14 mouse cellular contexts compared by ENCODE assay signal in the genomic region with DNA sequence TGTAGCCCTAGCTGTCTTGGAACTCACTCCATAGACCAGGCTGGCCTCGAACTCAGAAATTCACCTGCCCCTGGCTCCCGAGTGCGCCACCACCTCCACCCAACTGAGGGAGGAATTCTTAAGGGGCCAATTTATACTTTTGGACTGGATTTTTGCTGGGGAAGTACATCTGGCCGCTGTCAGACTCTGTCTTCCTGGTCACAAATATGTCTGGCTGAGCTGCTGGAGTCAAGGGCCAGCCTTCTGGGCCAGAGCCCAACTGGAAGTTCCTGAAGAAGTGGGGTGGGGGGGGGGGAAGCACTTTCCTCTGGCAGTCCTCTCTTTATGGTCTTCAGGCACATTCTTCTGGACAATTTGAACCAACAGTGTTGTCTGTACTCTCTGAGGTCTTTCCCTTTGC. TPM values are rescaled to one million over a fixed set of nuclear protein-coding genes. Genes with fewer than 3 reads are reported as not detected.
DNase-seq lines count a peak whose midpoint lies in the region; ATAC-seq and TF ChIP-seq lines count a peak whose summit lies in the region.
"Had no signal": no experiment of that assay in that cellular context is flagged by ENCODE, and none has a peak within 500 bp of the region (broad histone marks: within the 10 kb centered on the region; RNA-seq: fewer than 3 reads in every experiment).

No protein-coding gene starts in this region.

- peak; percentile 57 to 67 for DNase-seq in heart, adult 2 months
- no peak for DNase-seq in MEL (ENCODE audit: low read depth, low spot score)
- DNase-seq in heart, postnatal 0 days (ENCODE audit: low spot score) = peak; percentile 41
- no peak for DNase-seq in left cerebral cortex, adult 2 months (ENCODE audit: extremely low spot score in 1 of 2, low spot score in 2 of 2)
- no peak for DNase-seq in cerebellum, adult 11-12 months
- no peak for DNase-seq in frontal cortex, postnatal 10 days (ENCODE audit: low spot score in 2 of 2)
- DNase-seq: left cerebral cortex, postnatal 4 days; right cerebral cortex, postnatal 14 days had no signal

- H3K79me2 ChIP-seq in heart, adult 2 months (replicated peaks; ENCODE audit: control insufficient read depth, insufficient read depth, low read length) = peaks cover under 1% of the 10 kb centered on the region; the same call in 1 of the 2 replicates
- peaks cover 12% of the 10 kb centered on the region for H3K79me2 ChIP-seq in MEL (ENCODE audit: control insufficient read depth, insufficient read depth, low read length, poor library complexity)

- no peak overlapping the region for H3K9ac ChIP-seq in heart, adult 2 months (ENCODE audit: low read depth, low read length)
- H3K9ac ChIP-seq in heart, embryonic 11.5 days (ENCODE audit: low read depth, low read length) = no peak overlapping the region
- no peak overlapping the region for H3K9ac ChIP-seq in MEL (ENCODE audit: control insufficient read depth, low read depth, low read length, poor library complexity, severe bottlenecking)
- H3K9ac ChIP-seq in heart, postnatal 0 days (replicated peaks; ENCODE audit: low read depth, low read length) = no peak overlapping the region
- no peak overlapping the region for H3K9ac ChIP-seq in lung, embryonic 16.5 days (ENCODE audit: low read length)
- H3K9ac ChIP-seq: neural tube, embryonic 12.5 days had no signal

- no peak for TF ChIP-seq POLR2A in heart, adult 2 months (IDR thresholded peaks at IDR 0.05; ENCODE audit: insufficient read depth, low read depth, low read length)
- no peak for TF ChIP-seq POLR2A in MEL (IDR thresholded peaks at IDR 0.05; ENCODE audit: control insufficient read depth in 1 of 2, insufficient read depth in 1 of 2, low read depth in 1 of 2, low read length in 2 of 2, poor library complexity in 1 of 2)

- TF ChIP-seq RAD21 in MEL (IDR thresholded peaks at IDR 0.05; ENCODE audit: low read depth, low read length) = no peak

- H3K4me1 ChIP-seq in heart, adult 2 months (ENCODE audit: control insufficient read depth, insufficient read depth, low read length) = peaks cover 13% of the 10 kb centered on the region
- peaks cover 31% of the 10 kb centered on the region for H3K4me1 ChIP-seq in heart, embryonic 11.5 days (ENCODE audit: control insufficient read depth, insufficient read depth, low read length)
- H3K4me1 ChIP-seq in MEL (ENCODE audit: control insufficient read depth in 1 of 2, insufficient read depth in 2 of 2, low read length in 2 of 2) = peaks cover 14 to 26% of the 10 kb centered on the region in 2 experiments
- H3K4me1 ChIP-seq in heart, postnatal 0 days (ENCODE audit: control insufficient read depth, insufficient read depth) = peaks cover 31% of the 10 kb centered on the region; the same call in 1 of the 2 replicates
- peaks cover 64% of the 10 kb centered on the region for H3K4me1 ChIP-seq in lung, embryonic 16.5 days (replicated peaks; ENCODE audit: control insufficient read depth, insufficient read depth, low read length)

- H3K36me3 ChIP-seq in heart, adult 2 months (ENCODE audit: control insufficient read depth, insufficient read depth, low read length) = peaks cover 6% of the 10 kb centered on the region; the same call in 1 of the 2 replicates
- H3K36me3 ChIP-seq in heart, embryonic 11.5 days (ENCODE audit: control insufficient read depth, insufficient read depth, low read length) = no peaks in the 10 kb centered on the region
- H3K36me3 ChIP-seq in MEL (ENCODE audit: control insufficient read depth in 1 of 2, insufficient read depth in 2 of 2, low read length in 2 of 2) = peaks cover 0 to 19% of the 10 kb centered on the region in 2 experiments; a peak in 2 of 4 replicates
- no peaks in the 10 kb centered on the region for H3K36me3 ChIP-seq in heart, postnatal 0 days (replicated peaks; ENCODE audit: control insufficient read depth, insufficient read depth, low read length)
- no peaks in the 10 kb centered on the region for H3K36me3 ChIP-seq in lung, embryonic 16.5 days (ENCODE audit: control insufficient read depth, insufficient read depth, low read length)
- H3K36me3 ChIP-seq: midbrain, embryonic 10.5 days; neural tube, embryonic 12.5 days had no signal

- intact Hi-C loops in heart, adult 2 months (cut with DNase I) = loop anchor here (5.0 kb wide), 2 partner anchors 39 to 111 kb away; no protein-coding TSS in a partner anchor
- intact Hi-C loops in left cerebral cortex, adult 2 months (cut with DNase I) = loop anchor here (5.0 kb wide), 2 partner anchors 39 to 114 kb away; a partner anchor contains a TSS

- H3K27me3 ChIP-seq in heart, adult 2 months (ENCODE audit: control insufficient read depth, insufficient read depth, low read length) = no peaks in the 10 kb centered on the region
- H3K27me3 ChIP-seq in heart, embryonic 11.5 days (ENCODE audit: control insufficient read depth, insufficient read depth, low read length) = no peaks in the 10 kb centered on the region
- no peaks in the 10 kb centered on the region for H3K27me3 ChIP-seq in MEL (ENCODE audit: control insufficient read depth in 1 of 2, insufficient read depth in 2 of 2, low read length in 2 of 2)
- H3K27me3 ChIP-seq in heart, postnatal 0 days (ENCODE audit: control insufficient read depth, insufficient read depth, low read length) = no peaks in the 10 kb centered on the region
- no peaks in the 10 kb centered on the region for H3K27me3 ChIP-seq in lung, embryonic 16.5 days (ENCODE audit: control insufficient read depth, insufficient read depth, low read depth, low read length)
- H3K27me3 ChIP-seq: neural tube, embryonic 12.5 days had no signal

- no peak overlapping the region for H3K4me3 ChIP-seq in heart, adult 2 months
- H3K4me3 ChIP-seq in heart, embryonic 11.5 days (ENCODE audit: low read depth, low read length) = no peak overlapping the region
- H3K4me3 ChIP-seq in MEL (ENCODE audit: control insufficient read depth in 1 of 2, insufficient read depth in 1 of 2, low read depth in 2 of 2, low read length in 2 of 2) = no peak overlapping the region
- H3K4me3 ChIP-seq in heart, postnatal 0 days (ENCODE audit: low read depth, low read length) = no peak overlapping the region
- H3K4me3 ChIP-seq in lung, embryonic 16.5 days (ENCODE audit: low read length) = no peak overlapping the region
- no peak overlapping the region for H3K4me3 ChIP-seq in left cerebral cortex, adult 2 months
- H3K4me3 ChIP-seq: forebrain, embryonic 10.5 days; midbrain, embryonic 10.5 days; neural tube, embryonic 12.5 days had no signal

- H3K9me3 ChIP-seq in heart, embryonic 11.5 days (replicated peaks; ENCODE audit: control insufficient read depth, low read length) = no peaks in the 10 kb centered on the region
- H3K9me3 ChIP-seq in MEL (replicated peaks; ENCODE audit: insufficient read depth, low read length) = no peaks in the 10 kb centered on the region
- no peaks in the 10 kb centered on the region for H3K9me3 ChIP-seq in heart, postnatal 0 days (replicated peaks; ENCODE audit: control insufficient read depth, low read length)
- no peaks in the 10 kb centered on the region for H3K9me3 ChIP-seq in lung, embryonic 16.5 days (ENCODE audit: control insufficient read depth, low read length)
- H3K9me3 ChIP-seq: forebrain, embryonic 10.5 days; midbrain, embryonic 10.5 days; neural tube, embryonic 12.5 days had no signal

- no peak overlapping the region for H3K4me2 ChIP-seq in heart, embryonic 11.5 days
- H3K4me2 ChIP-seq in heart, postnatal 0 days (ENCODE audit: low read depth, low read length) = no peak overlapping the region
- peak overlapping the region; percentile 57 for H3K4me2 ChIP-seq in lung, embryonic 16.5 days (ENCODE audit: low read depth, low read length)
- H3K4me2 ChIP-seq: neural tube, embryonic 12.5 days had no signal

- no peak for TF ChIP-seq CTCF in heart, adult 2 months (IDR thresholded peaks at IDR 0.05)
- no peak for TF ChIP-seq CTCF in MEL (IDR thresholded peaks at IDR 0.05 in 2 of 3, conservative IDR thresholded peaks at IDR 0.05 in 1 of 3; ENCODE audit: control insufficient read depth in 1 of 3, insufficient read depth in 1 of 3, low read depth in 2 of 3, low read length in 3 of 3, poor library complexity in 1 of 3, severe bottlenecking in 1 of 3)
- no peak for TF ChIP-seq CTCF in heart, postnatal 0 days (IDR thresholded peaks at IDR 0.05; ENCODE audit: low read depth)
- TF ChIP-seq CTCF in left cerebral cortex, adult 2 months (IDR thresholded peaks at IDR 0.05) = no peak

- ATAC-seq in heart, embryonic 11.5 days (replicated peaks; ENCODE audit: insufficient number of reproducible peaks, low FRiP score, low TSS enrichment) = no peak
- no peak for ATAC-seq in heart, postnatal 0 days (ENCODE audit: insufficient read depth, low read depth)
- ATAC-seq in lung, embryonic 16.5 days (ENCODE audit: low read depth) = peak; percentile 34; the same call in 1 of the 2 replicates

- no peak for TF ChIP-seq EP300 in heart, adult 2 months (IDR thresholded peaks at IDR 0.05; ENCODE audit: insufficient read depth, low read depth, low read length)
- no peak for TF ChIP-seq EP300 in MEL (IDR thresholded peaks at IDR 0.05; ENCODE audit: low read depth in 1 of 2, low read length in 2 of 2)
- no peak for TF ChIP-seq EP300 in heart, postnatal 0 days (IDR thresholded peaks at IDR 0.05; ENCODE audit: low read depth)

- peak overlapping the region; percentile 64; the same call in 1 of the 2 replicates for H3K27ac ChIP-seq in heart, adult 2 months
- no peak overlapping the region for H3K27ac ChIP-seq in heart, embryonic 11.5 days (ENCODE audit: low read depth, low read length)
- 0 out of 2 replicates have a peak overlapping the region, but pooled peaks have one; percentile 12 for H3K27ac ChIP-seq in MEL (ENCODE audit: control insufficient read depth, low read depth, low read length)
- 0 out of 2 replicates have a peak overlapping the region, but pooled peaks have one; percentile 56 for H3K27ac ChIP-seq in heart, postnatal 0 days (ENCODE audit: low read depth)
- H3K27ac ChIP-seq in lung, embryonic 16.5 days (ENCODE audit: low read length) = peak overlapping the region; percentile 92
- no peak overlapping the region for H3K27ac ChIP-seq in left cerebral cortex, adult 2 months
- H3K27ac ChIP-seq: forebrain, embryonic 10.5 days; midbrain, embryonic 10.5 days; neural tube, embryonic 12.5 days had no signal

- 29% methylated on average over 4 of the region's 4 CpGs for WGBS in heart, adult 2 months
- WGBS in heart, embryonic 11.5 days (ENCODE audit: insufficient replicate concordance) = 83% methylated on average over 4 of the region's 4 CpGs
- WGBS in heart, postnatal 0 days = 70% methylated on average over 4 of the region's 4 CpGs
- 37% methylated on average over 4 of the region's 4 CpGs for WGBS in lung, embryonic 16.5 days

RNA-seq across cellular contexts. Expression of a gene that starts 2.7 kb away (rescaled TPM):
- 1 to 10 TPM; 7.3 to 9.4 TPM for total RNA-seq in heart, adult 2 months (2021)
- 13.1 and 14.3 TPM in 2 replicates for polyA plus RNA-seq in heart, adult 2 months (2012; rRNA removed)
- 16.0 and 18.2 TPM in 2 replicates for polyA plus RNA-seq in heart, embryonic 11.5 days (2014; fragmentation: Nextera tagmentation; extraction: Ambion mirVana)
- 9.3 and 11.6 TPM in 2 replicates for total RNA-seq in MEL (2012; rRNA removed)
- polyA plus RNA-seq in MEL (2012; ENCODE audit: insufficient read depth in 1 of 2, insufficient read length in 2 of 2, low read depth in 1 of 2, low replicate concordance in 2 of 2, missing spikeins in 1 of 2) = 10 to 100 TPM in 1 of 2 experiments, not detected in 1; 21.0 TPM
- total RNA-seq in heart, postnatal 0 days (2014; rRNA removed; ENCODE audit: low replicate concordance) = 4.7 and 9.5 TPM in 2 replicates
- polyA plus RNA-seq in heart, postnatal 0 days (2015; fragmentation: Nextera tagmentation; extraction: Ambion mirVana) = 9.2 and 9.9 TPM in 2 replicates
- 27.0 and 38.3 TPM in 2 replicates for polyA plus RNA-seq in lung, embryonic 16.5 days (2015; fragmentation: Nextera tagmentation; extraction: Ambion mirVana)
- total RNA-seq in left cerebral cortex, adult 2 months (2021) = 10 to 100 TPM; 22.9 to 24.1 TPM

RNA-seq across cellular contexts. Expression of a gene that starts 50.9 kb away (rescaled TPM):
- total RNA-seq in heart, adult 2 months (2021) = 10 to 100 TPM; 14.4 to 15.9 TPM
- polyA plus RNA-seq in heart, adult 2 months (2012; rRNA removed) = 13.6 and 17.7 TPM in 2 replicates
- polyA plus RNA-seq in heart, embryonic 11.5 days (2014; fragmentation: Nextera tagmentation; extraction: Ambion mirVana) = 1.8 and 2.0 TPM in 2 replicates
- total RNA-seq in MEL (2012; rRNA removed) = 0.08 and 0.16 TPM in 2 replicates
- under 1 TPM in 1 of 2 experiments, not detected in 1; 0.22 TPM for polyA plus RNA-seq in MEL (2012; ENCODE audit: insufficient read depth in 1 of 2, insufficient read length in 2 of 2, low read depth in 1 of 2, low replicate concordance in 2 of 2, missing spikeins in 1 of 2)
- 3.7 and 10.3 TPM in 2 replicates for total RNA-seq in heart, postnatal 0 days (2014; rRNA removed; ENCODE audit: low replicate concordance)
- 6.8 and 7.2 TPM in 2 replicates for polyA plus RNA-seq in heart, postnatal 0 days (2015; fragmentation: Nextera tagmentation; extraction: Ambion mirVana)
- 9.9 and 12.6 TPM in 2 replicates for polyA plus RNA-seq in lung, embryonic 16.5 days (2015; fragmentation: Nextera tagmentation; extraction: Ambion mirVana)
- total RNA-seq in left cerebral cortex, adult 2 months (2021) = 1 to 10 TPM; 2.1 to 3.5 TPM
- total RNA-seq: hematopoietic stem cell, adult 5-6 weeks had no signal

RNA-seq across cellular contexts. Expression of a gene that starts 58.2 kb away (rescaled TPM):
- 1 to 10 TPM; 7.1 to 7.3 TPM for total RNA-seq in heart, adult 2 months (2021)
- polyA plus RNA-seq in heart, adult 2 months (2012; rRNA removed) = 4.7 and 7.0 TPM in 2 replicates
- not detected in 2 replicates for polyA plus RNA-seq in heart, embryonic 11.5 days (2014; fragmentation: Nextera tagmentation; extraction: Ambion mirVana)
- total RNA-seq in MEL (2012; rRNA removed) = not detected in 2 replicates
- polyA plus RNA-seq in MEL (2012; ENCODE audit: insufficient read depth in 1 of 2, insufficient read length in 2 of 2, low read depth in 1 of 2, low replicate concordance in 2 of 2, missing spikeins in 1 of 2) = not detected
- 2.2 and 2.5 TPM in 2 replicates for total RNA-seq in heart, postnatal 0 days (2014; rRNA removed; ENCODE audit: low replicate concordance)
- 0.61 and 1.0 TPM in 2 replicates for polyA plus RNA-seq in heart, postnatal 0 days (2015; fragmentation: Nextera tagmentation; extraction: Ambion mirVana)
- polyA plus RNA-seq in lung, embryonic 16.5 days (2015; fragmentation: Nextera tagmentation; extraction: Ambion mirVana) = 0.59 and 3.7 TPM in 2 replicates
- total RNA-seq in left cerebral cortex, adult 2 months (2021) = under 1 TPM in 1 of 2 experiments, not detected in 1; 0.12 TPM
- total RNA-seq: hematopoietic stem cell, adult 5-6 weeks; left cerebral cortex, postnatal 4 days had no signal
- polyA plus RNA-seq: forebrain, embryonic 10.5 days; midbrain, embryonic 10.5 days; neural tube, embryonic 12.5 days had no signal

Comparison
In these comparisons a context has a peak if more than half of its experiments do, and no peak if none do; other contexts are left out.
1. H3K27ac ChIP-seq: peak in heart, adult 2 months (single experiment), MEL (single experiment), heart, postnatal 0 days (single experiment) and lung, embryonic 16.5 days (single experiment); none in heart, embryonic 11.5 days (single experiment) and left cerebral cortex, adult 2 months (single experiment).
2. DNase-seq: peak in heart, adult 2 months (2 of 2) and heart, postnatal 0 days (single experiment); none in MEL (single experiment), left cerebral cortex, adult 2 months (0 of 2), cerebellum, adult 11-12 months (single experiment) and frontal cortex, postnatal 10 days (0 of 2).